Mouse (Mus musculus): ENCODE results near the gene Rflnb. TPM values are rescaled to one million over a fixed set of nuclear protein-coding genes. Genes with fewer than 3 reads are reported as not detected.

Gene Rflnb
- polyA plus RNA-seq, 1 experiment from 2014 or later, result 3.6 TPM

DNA sequence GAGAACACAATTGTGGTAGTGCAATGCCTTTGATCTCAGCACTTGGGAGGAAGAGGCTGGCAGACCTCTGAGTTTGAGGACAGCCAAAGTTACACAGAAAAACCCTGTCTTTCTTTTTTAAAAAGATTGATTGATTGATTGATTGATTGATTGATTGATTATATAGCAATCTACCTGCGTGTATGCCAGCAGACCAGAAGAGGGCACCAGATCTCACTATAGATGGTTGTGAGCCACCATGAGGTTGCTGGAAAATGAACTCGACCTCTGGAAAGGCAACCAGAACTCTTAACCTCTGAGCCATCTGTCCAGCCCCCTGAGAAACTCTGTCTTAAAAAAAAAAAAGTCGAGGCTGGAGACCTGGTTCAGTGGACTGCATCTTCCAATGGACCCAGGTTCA lies 57.0 kb downstream of the Rflnb start:
- Histone ChIP-seq H3K9me3 (replicated peaks; ENCODE audit: control insufficient read depth, low read length) (no peaks in the 10 kb centered on the region), H3K27me3 (replicated peaks; ENCODE audit: control insufficient read depth, insufficient read depth, low read length) (0 out of 2 replicates have a peak, but pooled peaks cover 3% of the 10 kb centered on the region), H3K9ac (ENCODE audit: low read length) (no peak overlapping the region), H3K36me3 (ENCODE audit: control insufficient read depth, insufficient read depth, low read length) (no peaks in the 10 kb centered on the region), H3K4me2 (ENCODE audit: low read length) (no peak overlapping the region), H3K4me1 (ENCODE audit: control insufficient read depth, insufficient read depth, low read length) (peaks cover 9% of the 10 kb centered on the region; the same call in 1 of the 2 replicates), H3K4me3 (ENCODE audit: low read depth, low read length) (no peak overlapping the region), H3K27ac (ENCODE audit: low read depth, low read length) (no peak overlapping the region)
- WGBS, result 17% methylated on average over 3 of the region's 3 CpGs
- ATAC-seq, result no peak
- DNase-seq (ENCODE audit: low spot score), result no peak

Other genes with a start within 250 kb of the Rflnb start
- 1.5 and 1.8 TPM in 2 replicates for gene Doc2b, start 231.7 kb downstream of the Rflnb start, polyA plus RNA-seq (2014; fragmentation: Nextera tagmentation; extraction: Ambion mirVana)
- gene Rph3al, start 89.4 kb downstream of the Rflnb start, polyA plus RNA-seq (2014; fragmentation: Nextera tagmentation; extraction: Ambion mirVana), result 1.6 and 2.8 TPM in 2 replicates
- gene 1700016K19Rik, start 27.9 kb downstream of the Rflnb start, polyA plus RNA-seq (2014; fragmentation: Nextera tagmentation; extraction: Ambion mirVana), result 1.8 and 2.5 TPM in 2 replicates
- 63.8 and 67.9 TPM in 2 replicates for gene Vps53, start 151.9 kb upstream of the Rflnb start, polyA plus RNA-seq (2014; fragmentation: Nextera tagmentation; extraction: Ambion mirVana)
- gene Fam57a, start 151.9 kb upstream of the Rflnb start, polyA plus RNA-seq (2014; fragmentation: Nextera tagmentation; extraction: Ambion mirVana), result 26.1 and 27.5 TPM in 2 replicates
- gene Dbil5, start 189.8 kb upstream of the Rflnb start, polyA plus RNA-seq (2014; fragmentation: Nextera tagmentation; extraction: Ambion mirVana), result not detected in 2 replicates
- gene Gemin4, start 189.9 kb upstream of the Rflnb start, polyA plus RNA-seq (2014; fragmentation: Nextera tagmentation; extraction: Ambion mirVana), result 25.0 and 25.7 TPM in 2 replicates
- 21.6 and 23.8 TPM in 2 replicates for gene Mrm3, start 215.9 kb upstream of the Rflnb start, polyA plus RNA-seq (2014; fragmentation: Nextera tagmentation; extraction: Ambion mirVana)
- 137 and 144 TPM in 2 replicates for gene Glod4, start 215.9 kb upstream of the Rflnb start, polyA plus RNA-seq (2014; fragmentation: Nextera tagmentation; extraction: Ambion mirVana)